1 mouse cellular context compared by ENCODE assay signal in the genomic region with DNA sequence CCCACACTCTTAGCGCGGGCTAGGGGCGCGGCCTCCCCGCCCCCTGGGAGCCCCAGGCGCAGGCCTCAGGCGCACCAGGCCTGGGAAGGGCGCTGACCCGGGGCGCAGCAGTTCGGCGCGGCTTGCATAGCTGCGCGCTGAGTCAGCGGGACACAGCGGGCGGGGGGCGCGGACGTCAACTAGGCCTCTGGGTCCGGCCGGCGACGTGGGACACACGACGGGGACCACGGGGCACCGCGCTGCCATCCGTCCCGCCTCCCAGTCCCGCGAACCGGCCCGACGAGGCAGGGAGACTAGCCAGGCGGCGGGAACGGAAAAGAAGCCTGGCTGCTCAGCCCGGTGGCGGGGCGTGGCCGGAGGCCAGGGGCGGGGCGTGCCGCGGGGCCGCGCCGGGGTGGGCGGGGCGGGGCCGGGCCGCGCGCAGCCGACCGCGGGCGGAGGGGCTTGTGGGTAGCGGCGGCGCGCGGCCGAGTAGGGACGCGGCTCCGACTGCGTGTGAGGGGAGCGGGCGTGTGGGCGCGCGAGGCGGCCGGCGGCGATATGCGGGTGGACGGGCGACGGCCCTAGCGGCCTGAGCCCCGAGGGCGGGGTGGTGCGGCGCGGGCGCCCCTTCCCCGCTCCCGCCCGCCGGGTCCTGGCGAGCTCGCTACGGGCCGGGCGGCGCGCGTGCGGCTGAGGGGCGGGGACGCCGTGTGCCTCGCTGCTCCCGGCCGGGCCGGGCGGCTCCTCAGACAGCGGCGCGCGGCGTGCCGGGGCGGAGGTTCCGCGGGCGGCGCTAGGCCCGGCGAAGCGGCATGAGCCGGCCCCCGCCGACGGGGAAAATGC.
TF ChIP-seq lines count a peak whose summit lies in the region.

A gene (plus strand): TSS at position 500 of the 825 bp plus-strand sequence.

TF ChIP-seq in MEL, 35 proteins besides CTCF, POLR2A, EP300 and RAD21 (continued from another document):
- TF ChIP-seq ZKSCAN1 (IDR thresholded peaks at IDR 0.05; ENCODE audit: low read depth, low read length) (no peak), MAFK (IDR thresholded peaks at IDR 0.05; ENCODE audit: borderline replicate concordance, low read depth, low read length) (peak; percentile 72; the same call in 1 of the 2 replicates), TAL1 (IDR thresholded peaks at IDR 0.05; ENCODE audit: low read length) (no peak), ETS1 (IDR thresholded peaks at IDR 0.05; ENCODE audit: low read depth, low read length) (no peak), POLR2AphosphoS2 (IDR thresholded peaks at IDR 0.05; ENCODE audit: low read length) (peak; percentile 68; the same call in 1 of the 2 replicates), SMC3 (IDR thresholded peaks at IDR 0.05; ENCODE audit: low read depth, low read length) (no peak), ELF1 (IDR thresholded peaks at IDR 0.05; ENCODE audit: low read depth, low read length) (no peak), E2F4 (IDR thresholded peaks at IDR 0.05; ENCODE audit: borderline replicate concordance, low read depth, low read length) (peak; percentile 42; the same call in 1 of the 2 replicates), MAZ (IDR thresholded peaks at IDR 0.05; ENCODE audit: low read depth, low read length) (no peak), HCFC1 (IDR thresholded peaks at IDR 0.05; ENCODE audit: low read depth, low read length) (peak; percentile 45; the same call in 1 of the 2 replicates), POLR2AphosphoS5 (IDR thresholded peaks at IDR 0.05; ENCODE audit: borderline replicate concordance, low read depth, low read length) (no peak), RCOR1 (IDR thresholded peaks at IDR 0.05; ENCODE audit: low read depth, low read length) (no peak), UBTF (IDR thresholded peaks at IDR 0.05; ENCODE audit: borderline replicate concordance, insufficient read depth, low read depth, low read length) (no peak), USF2 (IDR thresholded peaks at IDR 0.05; ENCODE audit: borderline replicate concordance in 1 of 2, insufficient read depth in 1 of 2, low read depth in 1 of 2, low read length in 2 of 2) (no peak), USF1 (IDR thresholded peaks at IDR 0.05; ENCODE audit: low read depth, low read length) (no peak)
